Mouse (Mus musculus): ENCODE results near the gene Mfsd5.

DNA sequence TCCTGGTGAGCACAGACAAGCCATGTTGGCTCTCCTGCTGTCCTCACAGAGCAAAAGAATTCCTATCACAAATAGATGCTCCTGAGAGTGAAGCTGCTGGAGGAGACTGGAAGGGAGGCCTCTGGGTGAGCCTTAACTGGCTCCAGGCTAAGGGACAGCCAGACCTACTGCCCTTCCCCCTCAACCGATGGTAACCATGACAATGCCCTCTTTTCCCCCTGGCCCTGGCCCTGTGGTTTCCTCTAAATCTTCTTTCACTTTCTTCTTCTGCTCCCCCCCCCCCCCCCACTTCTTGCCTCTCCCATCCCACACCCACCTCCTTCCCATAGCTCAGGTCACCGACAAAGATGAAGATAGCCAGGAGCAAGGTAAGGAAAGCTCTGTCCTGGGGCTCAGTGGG lies 45.4 kb upstream of the Mfsd5 start:
- TF ChIP-seq CTCF (IDR thresholded peaks at IDR 0.05), result no peak
- TF ChIP-seq EP300 (IDR thresholded peaks at IDR 0.05), result no peak
